Mouse (Mus musculus) megakaryocyte, adult 5-6 weeks (primary cell): Measurements from ENCODE around the gene Med18. TPM values are rescaled to one million over a fixed set of nuclear protein-coding genes. Genes with fewer than 3 reads are reported as not detected.
A peak's percentile ranks its signal among the peaks of the same experiment; 100 is the strongest.
"Not testable (repeated sequence)": the region's sequence is repeated elsewhere in the genome, so short reads cannot be mapped to it uniquely, and the experiment has no call there.

Source experiments
- ATAC-seq: 2 replicates; pipeline ENCODE4 v1.8.0; 2016; ENCODE audit warnings: mild to moderate bottlenecking, inconsistent platforms; ENCODE audit not compliant: poor library complexity, severe bottlenecking
- total RNA-seq, 2 experiments: library from RNA; stranded (forward) in 1 of 2; stranded (reverse) in 1 of 2; fragments of 153-499, 151-499 nt in 1 of 2; fragments of 221-1000, 200-1000 nt in 1 of 2; gene quantifications; 2 replicates each; pipeline versions ENCODE4 v1.2.3 to v1.2.4; 2015 to 2017

Gene Med18
- total RNA-seq, 2 experiments from 2014 or later: 11.4 to 12.5 TPM

DNA sequence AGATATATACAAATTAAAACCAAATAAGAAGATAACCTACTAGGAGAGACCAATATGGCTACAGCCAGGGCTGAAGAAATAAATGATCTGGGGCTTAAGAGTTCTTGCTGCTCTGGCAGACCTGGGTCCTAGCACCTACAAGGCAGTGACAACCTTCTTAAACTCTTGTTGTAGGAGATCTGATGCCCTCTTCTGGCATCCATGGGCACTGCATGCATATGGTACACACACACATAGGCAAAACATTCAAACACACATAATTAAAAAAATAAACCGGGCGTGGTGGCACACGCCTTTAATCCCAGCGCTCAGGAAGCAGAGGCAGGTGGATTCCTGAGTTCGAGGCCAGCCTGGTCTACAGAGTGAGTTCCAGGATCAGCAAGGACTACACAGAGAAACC lies 39.0 kb downstream of the Med18 start:
- no peak for ATAC-seq

DNA sequence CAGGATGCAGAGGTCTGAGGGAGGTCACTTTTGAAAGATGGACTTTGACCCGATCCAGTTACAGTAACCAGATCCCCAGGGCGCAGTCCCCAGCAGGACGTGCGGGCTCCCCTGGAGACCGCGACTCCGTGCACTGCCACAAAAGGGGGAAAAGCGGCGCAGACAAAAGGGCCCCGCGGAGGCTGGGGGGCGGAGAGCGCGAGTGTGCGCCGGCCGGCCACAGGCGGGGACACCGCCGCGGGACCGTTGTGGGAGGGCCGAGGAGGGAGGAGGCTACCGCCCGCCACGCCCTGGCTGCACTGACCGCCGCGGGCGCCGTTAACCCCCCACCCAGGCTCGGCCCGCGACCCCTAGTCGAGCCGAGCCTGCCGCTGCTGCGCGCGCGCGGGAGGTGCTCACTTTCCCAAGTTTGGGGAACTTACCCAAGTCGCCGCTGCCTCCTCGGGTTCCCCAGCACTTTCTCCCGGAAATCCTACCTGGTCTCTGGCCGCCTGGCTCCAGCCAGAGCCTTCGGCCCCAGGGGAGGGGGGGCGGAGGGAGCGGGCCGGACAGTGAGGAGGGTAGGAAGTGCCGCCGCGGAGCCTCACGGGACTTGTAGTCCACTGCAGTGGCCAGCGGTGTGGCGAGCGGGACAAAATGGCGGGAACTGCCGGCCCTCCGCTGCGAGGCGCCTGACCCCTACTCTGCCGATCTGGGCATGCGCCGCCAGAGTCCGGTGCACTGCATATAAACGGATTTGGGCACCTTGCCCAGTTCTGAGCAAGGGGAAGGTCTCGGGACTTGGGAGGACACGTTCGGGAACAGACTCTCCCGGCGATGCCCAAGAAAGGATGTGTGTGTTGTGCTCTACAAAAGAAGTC lies 41.6 kb downstream of the Med18 start, which contains the start of gene Phactr4:
Gene Phactr4 (minus strand): TSS at position 567 of the 860 bp plus-strand sequence.
- ATAC-seq: peak; percentile 99

DNA sequence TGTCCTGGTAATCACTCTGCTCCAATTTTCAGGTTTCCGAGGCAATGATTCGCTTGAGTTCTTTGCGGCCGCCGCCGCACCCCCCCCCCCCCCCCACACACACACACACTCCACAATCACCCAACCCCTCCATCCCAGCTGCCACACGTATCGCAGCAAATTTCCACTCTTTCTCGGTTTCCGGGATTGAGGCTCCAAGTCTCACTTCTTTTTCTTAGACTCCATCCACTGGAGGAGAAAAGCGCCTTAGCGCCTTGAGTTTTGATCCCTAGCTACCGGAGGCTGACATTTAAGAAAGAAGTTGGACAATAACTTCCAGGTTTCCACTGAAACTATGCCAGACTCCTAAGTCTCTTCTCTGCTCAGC lies 42.2 kb downstream of the Med18 start:
- no peak for ATAC-seq

DNA sequence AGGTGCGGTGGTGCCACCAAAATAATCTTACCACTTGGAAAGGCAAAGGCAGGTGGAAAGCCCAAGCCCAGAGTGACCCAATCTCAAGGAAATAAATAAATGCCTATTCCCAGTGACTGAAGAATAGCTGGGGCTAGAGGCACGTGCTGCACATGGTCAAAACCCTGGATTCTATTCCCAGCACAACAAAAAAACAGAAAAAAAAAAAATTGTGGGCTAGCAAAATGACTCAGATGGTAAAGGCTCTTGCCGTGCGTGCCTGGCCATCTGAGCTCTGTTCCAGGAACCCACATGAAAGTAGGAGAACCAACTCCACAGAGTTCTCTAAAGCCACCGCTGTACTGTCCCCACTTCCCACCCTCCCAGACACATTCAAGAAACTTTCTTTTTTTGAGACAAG lies 43.2 kb downstream of the Med18 start:
- ATAC-seq: no peak

DNA sequence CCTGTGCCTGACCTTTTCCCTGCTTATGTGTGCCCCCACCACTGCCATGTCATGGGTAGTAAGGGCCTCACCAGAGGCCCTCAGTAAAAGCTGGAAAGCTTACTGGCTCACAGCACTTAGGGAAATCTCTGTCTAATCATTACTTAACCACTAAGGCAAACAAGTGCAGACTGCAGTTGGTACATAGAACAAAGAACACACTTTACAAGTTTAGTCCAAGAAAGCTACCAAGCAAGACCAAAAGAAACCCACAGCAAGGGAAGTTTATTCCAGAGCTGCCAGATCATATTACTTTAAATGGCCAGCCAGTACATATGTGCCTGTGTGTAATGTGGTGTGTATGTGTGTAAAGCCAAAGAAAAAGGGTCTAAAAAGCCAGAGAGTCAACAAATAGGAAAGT lies 47.8 kb downstream of the Med18 start:
- ATAC-seq: no peak

DNA sequence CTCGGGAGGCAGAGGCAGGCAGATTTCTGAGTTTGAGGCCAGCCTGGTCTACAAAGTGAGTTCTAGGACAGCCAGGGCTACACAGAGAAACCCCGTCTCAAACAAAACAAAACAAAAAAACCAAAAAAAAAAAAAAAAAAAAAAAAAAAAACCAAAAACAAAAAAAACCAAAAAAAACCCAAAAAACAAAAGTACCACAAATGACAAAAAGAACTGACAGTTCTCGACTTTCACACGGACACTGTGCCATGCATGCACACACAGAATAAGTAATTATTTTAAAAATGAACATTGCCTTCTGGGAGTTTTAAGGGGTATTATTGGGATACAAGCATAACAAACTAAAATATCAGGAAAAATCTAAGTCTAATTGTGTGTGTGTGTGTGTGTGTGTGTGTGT lies 50.5 kb downstream of the Med18 start:
- ATAC-seq: not testable (repeated sequence)

DNA sequence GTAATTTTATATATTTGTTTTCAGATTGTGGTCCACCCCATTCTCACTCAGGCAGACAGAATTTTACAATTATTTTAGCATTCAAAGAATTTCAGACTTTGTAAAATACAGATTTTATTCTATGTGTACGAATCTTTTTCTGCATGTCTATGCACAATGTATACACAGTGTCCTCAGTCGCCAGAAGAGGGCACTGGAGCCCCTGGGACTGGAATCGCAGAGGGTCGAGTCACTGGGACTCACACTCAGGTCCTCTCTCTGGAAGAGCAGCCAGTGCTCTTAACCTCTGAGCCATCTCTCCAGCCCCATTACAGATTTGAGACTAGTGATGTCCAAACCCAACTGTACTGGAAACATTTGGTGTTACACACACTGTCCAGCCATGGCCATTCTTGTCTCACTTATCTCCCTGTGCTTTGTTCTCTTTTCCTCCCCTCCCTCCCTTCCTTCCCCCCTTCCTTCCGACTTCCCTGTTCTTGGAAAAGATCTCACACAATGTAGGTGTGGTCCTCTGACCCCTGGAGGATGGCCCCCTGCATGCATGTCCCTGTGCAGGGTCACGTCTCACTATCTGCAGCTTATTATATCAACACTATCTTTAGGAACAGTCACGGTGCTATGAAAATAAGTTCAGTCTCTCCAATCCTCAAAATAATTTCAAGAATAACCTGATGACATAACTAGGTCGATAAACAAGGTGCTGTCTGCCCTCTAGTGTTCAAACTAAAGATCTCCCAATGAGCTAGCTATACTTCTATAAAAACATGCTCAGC lies 52.2 kb downstream of the Med18 start:
- ATAC-seq: no peak

DNA sequence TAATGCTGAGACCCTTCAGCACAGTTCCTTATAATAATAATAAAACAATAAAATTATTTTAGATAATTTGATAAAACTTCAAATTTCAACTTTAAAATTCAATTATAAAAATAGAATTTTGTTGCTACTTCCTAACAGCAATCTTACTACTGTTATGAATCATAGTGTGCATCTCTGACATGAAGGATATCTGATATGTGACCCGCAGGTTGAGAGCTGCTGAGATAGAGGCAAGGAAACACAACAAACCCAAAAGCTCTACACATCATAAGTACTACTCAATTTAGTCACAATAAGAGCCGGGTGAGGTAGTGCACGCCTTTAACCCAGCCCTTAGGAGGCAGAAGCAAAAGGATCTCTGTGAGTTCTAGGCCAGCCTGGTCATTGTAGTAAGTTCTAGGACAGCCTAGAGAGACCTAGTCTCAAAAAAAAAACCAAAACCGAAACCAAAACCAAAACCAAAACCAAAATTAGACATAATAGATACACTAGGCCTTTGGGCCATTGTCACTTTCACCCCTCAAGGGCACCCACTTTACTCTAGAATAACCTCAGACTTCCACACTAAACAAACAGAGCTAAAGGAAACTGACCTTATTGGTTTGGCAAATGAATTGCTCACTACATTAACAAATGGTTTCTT lies 54.0 kb downstream of the Med18 start:
- ATAC-seq: no peak

Other genes with a start within 250 kb of the Med18 start
- gene Gmeb1, start 202.3 kb downstream of the Med18 start, total RNA-seq (2015): 17.9 and 21.6 TPM in 2 replicates
- gene Gmeb1, start 202.3 kb downstream of the Med18 start, total RNA-seq (2017): 29.0 and 29.5 TPM in 2 replicates
- gene Taf12, start 189.5 kb downstream of the Med18 start, total RNA-seq (2015): 40.8 and 41.2 TPM in 2 replicates
- gene Taf12, start 189.5 kb downstream of the Med18 start, total RNA-seq (2017): 49.0 and 74.5 TPM in 2 replicates
- gene Rab42, start 160.5 kb downstream of the Med18 start, total RNA-seq (2015): not detected in 2 replicates
- gene Rab42, start 160.5 kb downstream of the Med18 start, total RNA-seq (2017): not detected in 2 replicates
- 25.3 and 32.6 TPM in 2 replicates for gene Trnau1ap, start 134.4 kb downstream of the Med18 start, total RNA-seq (2015)
- gene Trnau1ap, start 134.4 kb downstream of the Med18 start, total RNA-seq (2017): 22.6 and 25.7 TPM in 2 replicates
- gene Rcc1, start 110.3 kb downstream of the Med18 start, total RNA-seq (2015): 14.0 TPM in 2 replicates
- gene Rcc1, start 110.3 kb downstream of the Med18 start, total RNA-seq (2017): 20.4 and 21.0 TPM in 2 replicates
- 33.8 and 36.3 TPM in 2 replicates for gene Phactr4, start 41.4 kb downstream of the Med18 start, total RNA-seq (2015)
- gene Phactr4, start 41.4 kb downstream of the Med18 start, total RNA-seq (2017): 6.6 and 13.2 TPM in 2 replicates
- gene Sesn2, start 46.6 kb upstream of the Med18 start, total RNA-seq (2015): 7.4 TPM in 2 replicates
- gene Sesn2, start 46.6 kb upstream of the Med18 start, total RNA-seq (2017): 5.2 and 5.6 TPM in 2 replicates
- 240 and 279 TPM in 2 replicates for gene Atpif1, start 69.7 kb upstream of the Med18 start, total RNA-seq (2015)
- gene Atpif1, start 69.7 kb upstream of the Med18 start, total RNA-seq (2017): 502 and 628 TPM in 2 replicates
- 113 and 122 TPM in 2 replicates for gene Dnajc8, start 71.6 kb upstream of the Med18 start, total RNA-seq (2015)
- 368 and 380 TPM in 2 replicates for gene Dnajc8, start 71.6 kb upstream of the Med18 start, total RNA-seq (2017)
- gene Ptafr, start 100.1 kb upstream of the Med18 start, total RNA-seq (2015): 19.6 and 20.6 TPM in 2 replicates
- 38.9 and 40.8 TPM in 2 replicates for gene Ptafr, start 100.1 kb upstream of the Med18 start, total RNA-seq (2017)
- gene Eya3, start 175.1 kb upstream of the Med18 start, total RNA-seq (2015): 49.3 and 52.8 TPM in 2 replicates
- gene Eya3, start 175.1 kb upstream of the Med18 start, total RNA-seq (2017): 23.5 and 31.7 TPM in 2 replicates